Mouse (Mus musculus) neural tube, embryonic 12.5 days (tissue): ENCODE measurements around the gene Aldh18a1. TPM values are rescaled to one million over a fixed set of nuclear protein-coding genes. Genes with fewer than 3 reads are reported as not detected.

Experiments
- ATAC-seq: fragments of 200-750 bp; cut with Nextera tagmentation; 2 replicates; pipeline ENCODE4 v1.8.0; 2017; ENCODE audit warnings: low read depth, mild to moderate bottlenecking, moderate TSS enrichment, moderate library complexity; ENCODE audit not compliant: low FRiP score
- H3K27ac ChIP-seq: fragments of 300-500 bp; sonication (generic); 2 replicates; pipeline ENCODE4 v1.5.1; 2016
- H3K27me3 ChIP-seq: fragments of 300-500 bp; sonication (generic); replicated peaks from 2 replicates; pipeline ENCODE4 v1.6.1; 2016; ENCODE audit warnings: mild to moderate bottlenecking
- H3K36me3 ChIP-seq: fragments of 300-500 bp; sonication (generic); 2 replicates; pipeline ENCODE4 v1.6.1; 2016; ENCODE audit warnings: mild to moderate bottlenecking
- H3K4me1 ChIP-seq: fragments of 300-500 bp; sonication (generic); 2 replicates; pipeline ENCODE4 v1.6.1; 2016
- H3K4me2 ChIP-seq: fragments of 300-500 bp; sonication (generic); replicated peaks from 2 replicates; pipeline ENCODE4 v1.6.1; 2016; ENCODE audit warnings: mild to moderate bottlenecking
- H3K4me3 ChIP-seq: fragments of 300-500 bp; sonication (generic); 2 replicates; pipeline ENCODE4 v1.5.1; 2016
- H3K9ac ChIP-seq: fragments of 300-500 bp; sonication (generic); 2 replicates; pipeline ENCODE4 v1.6.1; 2016; ENCODE audit warnings: mild to moderate bottlenecking
- H3K9me3 ChIP-seq: fragments of 300-500 bp; sonication (generic); 2 replicates; pipeline ENCODE4 v1.6.1; 2016; ENCODE audit warnings: mild to moderate bottlenecking
- WGBS: fragments of 180-500 bp; shearing (Covaris S2); methylation state at CpG from one replicate; pipeline ENCODE4 v1.1.7; 2016; 5-methylcytosine and 5-hydroxymethylcytosine counted together
- polyA plus RNA-seq: library from polyadenylated mRNA; unstranded; fragments of >200 nt; fragmentation: Nextera tagmentation; extraction: Ambion mirVana; gene quantifications from 2 replicates; pipeline ENCODE4 v1.2.1, GENCODE M21; 2016

The Aldh18a1 gene
- polyA plus RNA-seq, 1 experiment from 2014 or later = 76.2 TPM

DNA sequence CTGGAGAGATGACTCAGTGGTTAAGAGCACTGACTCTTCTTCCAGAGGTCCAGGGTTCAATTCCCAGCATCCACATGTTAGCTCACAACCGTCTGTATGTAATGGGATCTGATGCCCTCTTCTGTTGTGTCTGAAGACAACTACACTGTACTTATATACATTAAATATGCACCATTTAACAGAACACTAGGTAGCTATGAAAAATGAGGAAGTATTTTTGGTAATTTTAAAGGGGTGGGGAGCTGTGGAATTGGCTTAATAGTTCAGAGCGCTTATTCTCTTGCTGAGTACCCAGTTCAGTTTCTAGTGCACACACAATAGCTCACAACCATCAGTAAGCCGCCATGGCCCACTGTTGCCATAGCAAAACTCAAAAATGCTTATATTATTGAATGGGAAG lies 72.7 kb downstream of the Aldh18a1 start:
- peaks cover 22% of the 10 kb centered on the region for H3K4me1 ChIP-seq
- no peak for ATAC-seq
- WGBS = 97% methylated on average over 3 of the region's 3 CpGs
- H3K9ac ChIP-seq = no peak overlapping the region
- H3K36me3 ChIP-seq = no peaks in the 10 kb centered on the region
- H3K27ac ChIP-seq = no peak overlapping the region
- H3K4me3 ChIP-seq = no peak overlapping the region
- no peak overlapping the region for H3K4me2 ChIP-seq
- H3K27me3 ChIP-seq = no peaks in the 10 kb centered on the region
- H3K9me3 ChIP-seq = no peaks in the 10 kb centered on the region

DNA sequence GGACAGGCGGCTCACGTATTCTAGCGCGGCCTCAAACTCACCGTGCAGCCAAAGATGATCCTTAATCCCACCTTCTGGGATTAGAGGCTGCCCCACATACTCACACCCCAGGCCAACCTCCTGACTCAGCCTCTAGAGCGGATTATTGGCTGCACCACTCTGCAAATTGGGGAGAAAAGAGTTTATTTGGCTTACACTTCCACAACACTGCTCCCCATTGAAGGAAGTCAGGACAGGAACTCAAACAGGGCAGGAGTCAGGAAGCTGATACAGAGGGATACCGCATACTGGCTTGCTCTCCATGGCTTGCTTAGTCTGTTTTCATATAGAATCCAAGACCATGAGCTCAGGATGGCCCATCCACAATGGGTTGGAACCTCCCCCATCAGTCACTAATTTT lies 73.9 kb downstream of the Aldh18a1 start:
- no peak for ATAC-seq
- H3K27ac ChIP-seq = no peak overlapping the region
- no peaks in the 10 kb centered on the region for H3K27me3 ChIP-seq
- H3K9ac ChIP-seq = no peak overlapping the region
- peaks cover 29% of the 10 kb centered on the region for H3K4me1 ChIP-seq
- H3K4me3 ChIP-seq = no peak overlapping the region
- WGBS = 84% methylated on average over 7 of the region's 7 CpGs
- H3K9me3 ChIP-seq = no peaks in the 10 kb centered on the region
- H3K36me3 ChIP-seq = no peaks in the 10 kb centered on the region
- H3K4me2 ChIP-seq = no peak overlapping the region

DNA sequence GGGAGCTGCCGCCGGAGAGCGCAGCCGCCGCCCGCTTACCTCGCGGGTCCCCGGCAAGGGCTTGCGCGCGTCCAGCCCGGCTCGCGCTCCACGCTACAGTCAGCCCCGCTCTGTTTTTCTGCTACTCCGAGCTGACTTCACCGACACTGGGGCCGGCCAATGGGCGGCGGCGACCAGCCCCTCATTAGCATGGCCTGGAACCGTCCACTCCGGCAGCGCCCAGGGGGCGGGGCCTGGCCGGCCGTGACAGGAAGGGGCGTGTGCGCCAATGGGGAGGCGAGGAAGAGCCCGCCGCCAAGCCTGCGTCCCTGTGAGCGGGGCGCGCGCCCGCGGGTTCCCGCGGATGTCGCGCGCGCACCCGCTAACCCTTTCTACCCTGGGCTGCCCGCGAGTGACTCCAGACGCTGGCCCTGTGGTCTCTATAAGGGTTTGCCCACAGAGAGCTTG lies 74.6 kb downstream of the Aldh18a1 start, which contains the start of gene Sorbs1:
Gene Sorbs1, minus strand, starts transcription at position 148 of the 447 bp plus-strand sequence.
- Histone ChIP-seq H3K27me3 (no peaks in the 10 kb centered on the region), H3K4me3 (peak within 1 kb of the TSS; percentile 66), H3K4me1 (peaks cover 27% of the 10 kb centered on the region), H3K27ac (peak within 1 kb of the TSS; percentile 85), H3K4me2 (peak within 1 kb of the TSS; percentile 82), H3K9ac (peak within 1 kb of the TSS; percentile 83), H3K9me3 (no peaks in the 10 kb centered on the region), H3K36me3 (no peaks in the 10 kb centered on the region)
- under 1% methylated on average over 51 of the region's 51 CpGs for WGBS
- ATAC-seq = peak; percentile 98

DNA sequence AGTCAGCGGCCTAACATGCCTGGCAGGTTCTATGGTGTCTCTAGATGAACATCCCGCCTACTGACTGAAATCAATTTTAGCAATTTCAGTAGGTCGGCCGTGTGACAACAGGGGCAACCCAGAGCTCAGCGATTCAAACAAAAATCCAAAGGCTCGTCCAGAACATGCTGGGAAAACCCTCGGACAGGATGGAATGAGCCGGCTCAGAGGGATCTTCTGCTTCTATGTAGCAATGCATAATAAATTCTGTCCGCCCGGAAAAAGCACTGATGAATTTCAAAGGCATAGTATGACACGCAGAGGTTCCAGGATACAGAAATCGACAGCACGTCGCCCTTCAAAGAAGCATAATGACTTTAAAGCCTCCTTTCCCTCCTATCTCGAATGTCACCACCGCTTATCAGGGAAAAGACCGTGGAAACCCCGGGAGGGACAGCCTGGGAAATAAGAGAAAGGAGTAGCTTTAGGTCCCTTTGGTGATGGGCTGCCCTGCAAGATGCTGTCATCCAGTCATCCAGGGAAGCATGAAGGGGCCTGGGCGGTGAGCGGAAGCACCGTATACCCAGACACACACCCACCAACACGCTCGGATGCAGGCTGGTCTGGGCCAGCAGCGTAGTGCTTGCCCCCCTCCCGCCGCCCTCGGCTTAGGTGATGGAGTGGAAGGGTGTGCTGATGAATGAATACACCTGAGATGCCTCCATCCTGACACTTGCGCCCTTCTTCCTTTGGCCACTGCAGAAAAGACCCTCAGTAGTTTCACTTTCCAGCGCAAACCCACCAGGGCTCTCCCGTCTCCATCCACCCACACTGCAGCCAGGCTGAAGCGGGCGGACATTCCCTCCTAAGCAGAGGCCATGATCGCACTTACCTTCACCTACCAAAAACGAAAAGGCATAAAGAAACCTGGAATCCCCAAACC lies 75.5 kb downstream of the Aldh18a1 start:
- Histone ChIP-seq H3K4me2 (peak overlapping the region; percentile 82), H3K36me3 (no peaks in the 10 kb centered on the region), H3K4me1 (peaks cover 27% of the 10 kb centered on the region), H3K27ac (peak overlapping the region; percentile 85), H3K9ac (peak overlapping the region; percentile 83), H3K27me3 (no peaks in the 10 kb centered on the region), H3K4me3 (peak overlapping the region; percentile 66), H3K9me3 (no peaks in the 10 kb centered on the region)
- peak; percentile 61 for ATAC-seq
- under 1% methylated on average over 34 of the region's 34 CpGs for WGBS

DNA sequence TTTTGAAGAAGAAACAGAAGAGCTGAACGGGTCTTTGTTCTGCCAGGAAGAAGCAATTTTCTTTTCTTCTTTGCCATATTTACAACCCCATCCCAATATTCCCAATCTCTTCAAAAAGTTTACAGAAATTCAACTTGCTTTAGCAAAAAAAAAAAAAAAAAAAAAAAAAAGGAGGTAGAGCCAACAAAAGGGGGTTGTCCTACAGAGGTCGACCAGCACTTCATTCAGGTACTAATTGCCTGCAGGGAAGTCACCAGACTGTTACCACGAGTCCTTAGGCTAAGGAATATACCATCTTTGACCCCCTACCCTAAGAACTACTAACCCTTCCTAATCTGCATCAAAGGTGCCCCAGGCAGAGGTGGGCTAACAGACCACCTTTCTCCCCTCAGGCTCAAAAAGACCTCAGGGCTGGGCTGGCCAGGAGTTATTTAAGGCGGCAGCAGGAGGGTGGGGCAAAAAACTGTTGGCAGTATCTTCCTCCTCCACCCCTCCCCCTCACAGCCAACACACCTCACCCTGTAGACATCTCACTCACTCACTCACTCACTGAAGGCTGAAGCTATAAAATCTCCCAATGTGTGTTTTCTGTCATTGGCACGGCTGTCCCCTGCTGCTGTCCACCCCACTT lies 76.5 kb downstream of the Aldh18a1 start:
- H3K27me3 ChIP-seq = no peaks in the 10 kb centered on the region
- peak overlapping the region; percentile 66 for H3K4me3 ChIP-seq
- H3K4me2 ChIP-seq = peak overlapping the region; percentile 82
- no peak overlapping the region for H3K27ac ChIP-seq
- 19% methylated on average over 5 of the region's 5 CpGs for WGBS
- H3K4me1 ChIP-seq = peaks cover 27% of the 10 kb centered on the region
- H3K9me3 ChIP-seq = no peaks in the 10 kb centered on the region
- no peaks in the 10 kb centered on the region for H3K36me3 ChIP-seq
- no peak for ATAC-seq
- H3K9ac ChIP-seq = peak overlapping the region; percentile 83

DNA sequence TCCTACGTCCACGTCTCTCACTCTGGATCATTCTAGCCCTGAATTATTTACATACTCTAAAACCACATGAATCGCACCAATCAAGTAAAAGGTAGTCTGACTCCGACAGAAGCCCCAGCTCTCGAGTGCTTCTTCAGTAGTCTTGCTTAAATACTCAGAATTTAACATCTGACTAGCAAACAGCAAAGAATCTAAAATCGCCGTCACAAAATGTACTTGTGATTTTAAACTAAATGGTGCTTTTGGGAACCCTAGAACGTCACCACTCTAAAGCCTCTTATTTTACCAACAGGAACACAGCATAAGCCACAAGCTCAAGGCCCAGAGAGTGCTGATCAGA lies 77.2 kb downstream of the Aldh18a1 start:
- no peak overlapping the region for H3K27ac ChIP-seq
- peaks cover 27% of the 10 kb centered on the region for H3K4me1 ChIP-seq
- H3K36me3 ChIP-seq = no peaks in the 10 kb centered on the region
- 77% methylated on average over 8 of the region's 8 CpGs for WGBS
- H3K27me3 ChIP-seq = no peaks in the 10 kb centered on the region
- H3K9ac ChIP-seq = no peak overlapping the region
- H3K9me3 ChIP-seq = no peaks in the 10 kb centered on the region
- ATAC-seq = no peak
- peak overlapping the region; percentile 2; the same call in 1 of the 2 replicates for H3K4me3 ChIP-seq
- H3K4me2 ChIP-seq = peak overlapping the region; percentile 82

DNA sequence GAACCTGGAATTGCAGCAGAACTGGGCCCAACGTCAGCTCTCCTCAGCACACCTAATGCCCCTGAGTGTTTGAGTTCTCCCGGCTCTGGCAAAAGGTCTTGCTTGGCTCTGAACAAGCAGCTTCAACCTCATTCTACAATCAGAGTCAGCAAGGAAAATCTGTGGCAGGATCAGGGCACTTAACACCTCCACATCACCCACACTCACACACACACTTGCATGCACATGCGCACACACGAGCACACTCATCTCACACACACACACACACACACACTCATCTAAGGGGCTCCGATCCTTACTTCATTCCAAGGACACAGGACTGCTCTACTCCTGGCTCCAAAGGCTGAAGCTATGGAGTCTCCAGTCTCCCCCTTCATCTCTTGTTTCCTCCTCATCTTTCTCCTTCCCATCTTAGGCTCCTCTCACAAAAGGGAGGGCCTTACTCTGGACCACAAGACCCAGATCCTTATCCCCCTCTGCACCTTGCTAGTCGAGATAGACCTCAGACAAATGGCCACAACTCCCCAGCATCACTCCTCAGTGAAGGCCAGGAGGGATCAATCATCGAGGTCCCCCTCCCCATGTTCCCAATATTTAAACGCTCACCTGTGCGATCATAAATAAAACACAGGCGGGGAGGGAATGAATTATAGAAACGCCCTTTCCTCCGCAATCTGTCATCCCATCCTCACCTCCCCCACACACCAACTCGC lies 77.7 kb downstream of the Aldh18a1 start:
- H3K9ac ChIP-seq = 0 out of 2 replicates have a peak overlapping the region, but pooled peaks have one; percentile 18
- no peak overlapping the region for H3K4me3 ChIP-seq
- no peak overlapping the region for H3K27ac ChIP-seq

DNA sequence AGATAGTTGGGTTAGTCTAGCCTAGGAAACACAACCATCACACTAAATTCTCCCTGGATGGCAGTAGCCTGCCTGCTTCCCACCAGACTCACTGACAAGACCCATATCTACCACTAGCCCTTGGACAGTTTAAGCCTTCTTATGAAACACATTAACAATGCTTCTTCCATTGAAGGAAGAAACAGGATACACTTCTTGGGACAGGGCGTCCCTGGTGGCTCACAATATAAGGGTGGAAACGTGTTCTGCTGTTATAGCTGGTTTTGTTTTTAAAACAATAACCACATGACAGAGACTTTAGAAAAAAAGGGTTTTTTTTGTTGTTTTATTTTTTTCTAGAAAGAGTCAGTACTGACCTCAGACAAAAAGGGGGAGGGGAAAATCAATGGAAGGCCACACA lies 79.0 kb downstream of the Aldh18a1 start:
- WGBS = 73% methylated on average over 2 of the region's 2 CpGs
- H3K4me3 ChIP-seq = no peak overlapping the region

More for the DNA sequence above, 77.7 kb downstream of the Aldh18a1 start:
- Histone ChIP-seq H3K4me1 (peaks cover 27% of the 10 kb centered on the region), H3K4me2 (peak overlapping the region; percentile 82), H3K27me3 (no peaks in the 10 kb centered on the region), H3K36me3 (no peaks in the 10 kb centered on the region), H3K9me3 (no peaks in the 10 kb centered on the region)
- WGBS = 77% methylated on average over 13 of the region's 13 CpGs
- ATAC-seq = no peak

DNA sequence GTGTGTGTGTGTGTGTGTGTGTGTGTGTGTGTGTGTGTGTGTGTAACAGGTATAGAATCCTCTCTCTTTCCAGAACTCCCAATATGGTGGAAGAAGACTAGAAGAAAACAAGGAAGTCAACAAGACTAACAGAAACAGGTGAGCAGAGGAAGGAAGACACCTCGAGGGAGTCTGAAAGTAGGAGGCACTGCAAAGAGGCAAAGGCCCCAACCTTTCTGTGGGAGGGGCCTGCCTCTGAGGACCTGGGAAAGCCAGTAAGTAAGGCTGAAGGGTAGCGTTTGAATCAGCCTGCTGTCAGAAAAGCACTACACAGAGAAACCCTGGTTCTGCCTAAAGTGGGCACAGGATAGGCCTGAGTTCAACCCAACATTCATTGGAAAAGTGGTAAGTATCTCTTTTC lies 79.4 kb downstream of the Aldh18a1 start:
- no peak for ATAC-seq
- no peak overlapping the region for H3K27ac ChIP-seq
- H3K4me3 ChIP-seq = no peak overlapping the region
- no peaks in the 10 kb centered on the region for H3K27me3 ChIP-seq
- H3K4me2 ChIP-seq = no peak overlapping the region
- H3K4me1 ChIP-seq = peaks cover 27% of the 10 kb centered on the region
- H3K9ac ChIP-seq = no peak overlapping the region
- H3K36me3 ChIP-seq = 0 out of 2 replicates have a peak, but pooled peaks cover 4% of the 10 kb centered on the region
- WGBS = 56% methylated on average over 2 of the region's 2 CpGs
- no peaks in the 10 kb centered on the region for H3K9me3 ChIP-seq

More for the DNA sequence above, 79.0 kb downstream of the Aldh18a1 start:
- Histone ChIP-seq H3K4me1 (peaks cover 27% of the 10 kb centered on the region), H3K9me3 (no peaks in the 10 kb centered on the region), H3K27me3 (no peaks in the 10 kb centered on the region), H3K27ac (no peak overlapping the region), H3K4me2 (no peak overlapping the region), H3K9ac (no peak overlapping the region), H3K36me3 (0 out of 2 replicates have a peak, but pooled peaks cover 4% of the 10 kb centered on the region)
- no peak for ATAC-seq

DNA sequence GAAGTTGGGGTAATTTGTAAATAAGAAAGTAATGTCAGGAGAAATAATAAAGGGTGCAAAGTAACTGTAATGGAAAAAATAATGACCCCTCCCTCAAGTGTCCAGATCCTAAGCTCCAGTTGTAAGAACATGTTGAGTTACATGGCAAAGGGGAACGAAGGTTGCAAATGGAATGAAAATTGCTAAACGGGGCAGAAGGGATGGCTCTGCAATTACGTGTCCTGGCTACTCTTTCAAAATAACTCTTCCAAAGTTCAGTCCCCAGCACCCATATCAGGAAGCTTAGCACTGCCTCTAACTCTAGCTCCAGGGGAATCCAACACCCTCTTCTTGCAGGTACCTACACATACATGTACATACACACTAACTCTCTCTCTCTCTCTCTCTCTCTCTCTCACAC lies 81.3 kb downstream of the Aldh18a1 start:
- no peak overlapping the region for H3K4me2 ChIP-seq
- WGBS = 98% methylated on average over 3 of the region's 3 CpGs
- H3K4me1 ChIP-seq = peaks cover 21% of the 10 kb centered on the region
- H3K27me3 ChIP-seq = no peaks in the 10 kb centered on the region
- H3K9me3 ChIP-seq = no peaks in the 10 kb centered on the region
- H3K9ac ChIP-seq = no peak overlapping the region
- ATAC-seq = no peak
- H3K4me3 ChIP-seq = no peak overlapping the region
- 0 out of 2 replicates have a peak, but pooled peaks cover 4% of the 10 kb centered on the region for H3K36me3 ChIP-seq
- no peak overlapping the region for H3K27ac ChIP-seq

DNA sequence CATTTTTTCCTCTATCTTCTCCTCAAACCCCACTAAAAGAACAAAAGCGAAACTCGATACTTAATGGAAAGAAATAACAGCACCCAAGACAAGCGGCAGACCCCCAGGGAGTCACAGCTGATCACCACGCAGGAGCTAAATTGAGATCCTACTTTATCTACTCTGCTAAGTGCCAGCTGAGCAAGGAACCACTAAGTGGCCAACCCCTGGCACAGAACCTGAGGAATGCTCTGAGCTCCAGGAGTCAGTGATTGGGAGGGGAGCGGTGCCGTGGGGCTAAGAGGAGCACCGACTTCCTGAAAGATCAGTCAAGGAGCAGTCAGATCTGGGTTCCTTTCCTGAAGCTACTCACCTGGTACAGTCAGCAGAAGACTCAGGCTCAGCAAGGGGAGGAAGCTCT lies 83.9 kb downstream of the Aldh18a1 start:
- H3K27ac ChIP-seq = no peak overlapping the region
- no peak overlapping the region for H3K4me3 ChIP-seq
- 92% methylated on average over 7 of the region's 7 CpGs for WGBS
- H3K36me3 ChIP-seq = 0 out of 2 replicates have a peak, but pooled peaks cover 4% of the 10 kb centered on the region
- no peak for ATAC-seq
- H3K4me1 ChIP-seq = 0 out of 2 replicates have a peak, but pooled peaks cover 11% of the 10 kb centered on the region
- H3K4me2 ChIP-seq = no peak overlapping the region
- H3K9ac ChIP-seq = no peak overlapping the region
- no peaks in the 10 kb centered on the region for H3K9me3 ChIP-seq
- no peaks in the 10 kb centered on the region for H3K27me3 ChIP-seq
